Mouse (Mus musculus) cerebellum, adult 2 months (tissue): ENCODE measurements around the gene Dcaf12.

Experiments used
- CTCF ChIP-seq: fragments of 200-500 bp; IDR thresholded peaks from 2 replicates; pipeline ENCODE4 v1.5.1; 2011; ENCODE audit warnings: low read depth, mild to moderate bottlenecking, control low read depth, low read length, moderate library complexity, borderline replicate concordance; ENCODE audit not compliant: insufficient read depth
- POLR2A ChIP-seq: fragments of 200-500 bp; IDR thresholded peaks from 2 replicates; pipeline ENCODE4 v1.6.1; 2011; ENCODE audit warnings: low read length, control low read depth, borderline replicate concordance; ENCODE audit not compliant: insufficient read depth

DNA sequence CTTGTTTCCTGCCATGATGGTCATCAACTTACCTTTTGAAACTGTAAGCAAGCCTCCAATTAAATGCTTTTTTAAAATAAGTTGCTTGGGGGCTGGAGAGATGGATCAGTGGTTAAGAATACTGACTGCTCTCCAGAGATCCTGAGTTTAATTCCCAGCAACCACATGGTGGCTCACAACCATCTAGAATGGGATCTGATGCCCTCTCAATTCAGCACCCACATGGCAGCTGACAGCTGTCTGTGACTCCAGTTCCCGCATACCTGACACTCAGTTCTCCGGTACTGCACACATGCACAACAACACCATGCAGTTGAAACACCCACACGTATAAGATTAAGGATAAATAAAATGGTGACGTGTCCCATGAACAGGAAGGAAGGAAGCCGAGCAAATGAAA lies 3.6 kb upstream of the Dcaf12 start:
- TF ChIP-seq CTCF (no peak), POLR2A (no peak)
